Mouse (Mus musculus) gastrocnemius, postnatal 25 days (tissue): ENCODE data around the gene Tnk2. TPM values are rescaled to one million over a fixed set of nuclear protein-coding genes. Genes with fewer than 3 reads are reported as not detected.

Source experiments
- DNase-seq: peaks from one replicate; pipeline ENCODE4 v3.0.0; 2022
- long read RNA-seq, 2 experiments: library from polyadenylated mRNA; stranded (forward); transcript quantifications; one replicate each; pipeline ENCODE4 v2.0.0; 2021
- total RNA-seq, 2 experiments: library from RNA; stranded (reverse); gene quantifications; 1 replicate in 1 of 2; 2 replicates in 1 of 2; pipeline ENCODE4 v1.2.3; 2021

Gene Tnk2
- total RNA-seq = 10 to 100 TPM; 35.7 to 41.4 TPM
- long read RNA-seq, experiment 1, partial matches to known transcripts = 14 of 16 reads
- long read RNA-seq, experiment 1, other reads (novel, unspliced or antisense) = 1 of 16 reads
- long read RNA-seq, experiment 2, partial matches to known transcripts = 19 of 25 reads
- long read RNA-seq, experiment 2, other reads (novel, unspliced or antisense) = 5 of 25 reads

- peak; percentile 87 for DNase-seq
Measured at GRCm38 (mm10) chr16:32643661-32644061, at the start of gene Tnk2. Gene Tnk2, plus strand, starts transcription at chr16:32643874.

GRCm38 (mm10) chr16:32593916-32594315 lies 49.8 kb upstream of the Tnk2 start:
- DNase-seq = no peak

GRCm38 (mm10) chr16:32594701-32595100 lies 49.0 kb upstream of the Tnk2 start:
- DNase-seq = no peak

GRCm38 (mm10) chr16:32595142-32595855 lies 48.4 kb upstream of the Tnk2 start:
- peak; percentile 24 for DNase-seq

- DNase-seq = no peak
Measured at GRCm38 (mm10) chr16:32597909-32598381, 45.7 kb upstream of the Tnk2 start.

GRCm38 (mm10) chr16:32599151-32599550 lies 44.5 kb upstream of the Tnk2 start:
- DNase-seq = no peak

- DNase-seq = no peak
Measured at GRCm38 (mm10) chr16:32602193-32602685, 41.4 kb upstream of the Tnk2 start.

GRCm38 (mm10) chr16:32607562-32608343 lies 35.9 kb upstream of the Tnk2 start:
- no peak for DNase-seq

GRCm38 (mm10) chr16:32608344-32608711 lies 35.3 kb upstream of the Tnk2 start:
- DNase-seq = no peak

- peak; percentile 96 for DNase-seq
Measured at GRCm38 (mm10) chr16:32608712-32609400, 34.8 kb upstream of the Tnk2 start, which contains the start of gene Tfrc. Gene Tfrc, plus strand, starts transcription at chr16:32608920.

GRCm38 (mm10) chr16:32609401-32609779 lies 34.3 kb upstream of the Tnk2 start:
- no peak for DNase-seq

- no peak for DNase-seq
Measured at GRCm38 (mm10) chr16:32610460-32611255, 33.0 kb upstream of the Tnk2 start.

- no peak for DNase-seq
Measured at GRCm38 (mm10) chr16:32612052-32612451, 31.6 kb upstream of the Tnk2 start.

- no peak for DNase-seq
Measured at GRCm38 (mm10) chr16:32613269-32613834, 30.3 kb upstream of the Tnk2 start.

GRCm38 (mm10) chr16:32614047-32614446 lies 29.6 kb upstream of the Tnk2 start:
- DNase-seq = no peak

GRCm38 (mm10) chr16:32618946-32619345 lies 24.7 kb upstream of the Tnk2 start:
- no peak for DNase-seq

- DNase-seq = no peak
Measured at GRCm38 (mm10) chr16:32628140-32628539, 15.5 kb upstream of the Tnk2 start.

- DNase-seq = no peak
Measured at GRCm38 (mm10) chr16:32632328-32632824, 11.3 kb upstream of the Tnk2 start.

GRCm38 (mm10) chr16:32633486-32634012 lies 10.1 kb upstream of the Tnk2 start:
- DNase-seq = no peak

- no peak for DNase-seq
Measured at GRCm38 (mm10) chr16:32634183-32634582, 9.5 kb upstream of the Tnk2 start.

GRCm38 (mm10) chr16:32635314-32635713 lies 8.4 kb upstream of the Tnk2 start:
- no peak for DNase-seq
